Mouse (Mus musculus) neural tube, embryonic 11.5 days (tissue): ENCODE results near the gene Gpr108. TPM values are rescaled to one million over a fixed set of nuclear protein-coding genes. Genes with fewer than 3 reads are reported as not detected.

Source experiments
- ATAC-seq: fragments of 200-750 bp; cut with Nextera tagmentation; 2 replicates; pipeline ENCODE4 v1.8.0; 2017; ENCODE audit warnings: moderate number of reproducible peaks, mild to moderate bottlenecking, moderate TSS enrichment, moderate library complexity; ENCODE audit not compliant: insufficient read depth, low FRiP score, low TSS enrichment
- DNase-seq: peaks from one replicate; pipeline ENCODE4 v3.0.0-alpha.2; 2015; ENCODE audit warnings: low spot score
- H3K27ac ChIP-seq: fragments of 300-500 bp; sonication (generic); 2 replicates; pipeline ENCODE4 v1.5.1; 2014; ENCODE audit warnings: low read depth, mild to moderate bottlenecking, low read length
- H3K27me3 ChIP-seq: fragments of 300-500 bp; sonication (generic); 2 replicates; pipeline ENCODE4 v1.6.1; 2014; ENCODE audit warnings: mild to moderate bottlenecking, low read length, mixed read lengths; ENCODE audit not compliant: control insufficient read depth, insufficient read depth
- H3K36me3 ChIP-seq: fragments of 300-500 bp; sonication (generic); 2 replicates; pipeline ENCODE4 v1.6.1; 2014; ENCODE audit warnings: mild to moderate bottlenecking, low read length, moderate library complexity, mixed read lengths; ENCODE audit not compliant: control insufficient read depth, insufficient read depth
- H3K4me1 ChIP-seq: fragments of 300-500 bp; sonication (generic); 2 replicates; pipeline ENCODE4 v1.6.1; 2014; ENCODE audit warnings: low read length, mixed read lengths; ENCODE audit not compliant: control insufficient read depth, insufficient read depth
- H3K4me2 ChIP-seq: fragments of 300-500 bp; sonication (generic); 2 replicates; pipeline ENCODE4 v1.6.1; 2014; ENCODE audit warnings: low read depth, mild to moderate bottlenecking, moderate library complexity
- H3K4me3 ChIP-seq: fragments of 300-500 bp; sonication (generic); 2 replicates; pipeline ENCODE4 v1.5.1; 2014; ENCODE audit warnings: low read depth, low read length
- H3K9ac ChIP-seq: fragments of 300-500 bp; sonication (generic); 2 replicates; pipeline ENCODE4 v1.6.1; 2014; ENCODE audit warnings: mild to moderate bottlenecking, low read length
- H3K9me3 ChIP-seq: fragments of 300-500 bp; sonication (generic); 2 replicates; pipeline ENCODE4 v1.6.1; 2016; ENCODE audit warnings: low read length; ENCODE audit not compliant: control insufficient read depth
- WGBS: fragments of 180-500 bp; shearing (Covaris S2); extraction: QIAGEN DNeasy Blood & Tissue Kit; methylation state at CpG from one replicate; pipeline ENCODE4 v1.1.7; 2014; 5-methylcytosine and 5-hydroxymethylcytosine counted together
- polyA plus RNA-seq: library from polyadenylated mRNA; unstranded; fragments of >200 nt; fragmentation: Nextera tagmentation; extraction: Ambion mirVana; gene quantifications from 2 replicates; pipeline ENCODE4 v1.2.1, GENCODE M21; 2014

The Gpr108 gene
- polyA plus RNA-seq, 1 experiment from 2014 or later: 29.1 TPM

DNA sequence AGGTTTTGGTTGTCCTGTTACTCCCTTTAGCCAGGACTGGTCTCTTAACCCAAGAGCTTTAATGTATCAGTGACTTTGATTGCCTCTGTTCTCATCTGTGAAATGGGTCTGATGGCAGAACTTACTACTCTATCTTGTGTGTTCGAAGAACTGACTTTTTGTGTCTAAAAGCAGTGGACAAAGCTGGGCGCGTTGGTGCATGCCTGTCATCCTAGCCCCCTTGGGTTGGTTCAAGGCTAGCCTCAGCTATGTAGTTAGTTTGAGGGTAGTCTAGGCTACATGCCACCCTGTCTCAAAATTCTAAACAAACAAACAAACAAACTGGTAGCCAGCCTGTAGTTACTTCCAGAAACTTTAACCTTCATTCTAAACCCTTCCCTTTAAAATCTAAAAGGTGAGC lies 3.2 kb upstream of the Gpr108 start:
- DNase-seq: no peak
- Histone ChIP-seq H3K4me3 (no peak overlapping the region), H3K4me2 (no peak overlapping the region), H3K36me3 (0 out of 2 replicates have a peak, but pooled peaks cover 3% of the 10 kb centered on the region), H3K27ac (no peak overlapping the region), H3K9ac (no peak overlapping the region), H3K9me3 (no peaks in the 10 kb centered on the region), H3K4me1 (peaks cover 7% of the 10 kb centered on the region), H3K27me3 (no peaks in the 10 kb centered on the region)
- WGBS: 98% methylated on average over 3 of the region's 3 CpGs
- ATAC-seq: no peak

- peaks cover 7% of the 10 kb centered on the region for H3K4me1 ChIP-seq
- peak overlapping the region; percentile 77 for H3K4me2 ChIP-seq
- 5% methylated on average over 33 of the region's 33 CpGs for WGBS
- H3K9me3 ChIP-seq: no peaks in the 10 kb centered on the region
- ATAC-seq (no peak), DNase-seq (peak; percentile 42)
- 0 out of 2 replicates have a peak, but pooled peaks cover 3% of the 10 kb centered on the region for H3K36me3 ChIP-seq
- peak overlapping the region; percentile 57 for H3K9ac ChIP-seq
- H3K4me3 ChIP-seq: peak overlapping the region; percentile 68
- no peak overlapping the region for H3K27ac ChIP-seq
- no peaks in the 10 kb centered on the region for H3K27me3 ChIP-seq
Measured at GRCm38 (mm10) chr17:57250461-57251160, 2.4 kb upstream of the Gpr108 start.

DNA sequence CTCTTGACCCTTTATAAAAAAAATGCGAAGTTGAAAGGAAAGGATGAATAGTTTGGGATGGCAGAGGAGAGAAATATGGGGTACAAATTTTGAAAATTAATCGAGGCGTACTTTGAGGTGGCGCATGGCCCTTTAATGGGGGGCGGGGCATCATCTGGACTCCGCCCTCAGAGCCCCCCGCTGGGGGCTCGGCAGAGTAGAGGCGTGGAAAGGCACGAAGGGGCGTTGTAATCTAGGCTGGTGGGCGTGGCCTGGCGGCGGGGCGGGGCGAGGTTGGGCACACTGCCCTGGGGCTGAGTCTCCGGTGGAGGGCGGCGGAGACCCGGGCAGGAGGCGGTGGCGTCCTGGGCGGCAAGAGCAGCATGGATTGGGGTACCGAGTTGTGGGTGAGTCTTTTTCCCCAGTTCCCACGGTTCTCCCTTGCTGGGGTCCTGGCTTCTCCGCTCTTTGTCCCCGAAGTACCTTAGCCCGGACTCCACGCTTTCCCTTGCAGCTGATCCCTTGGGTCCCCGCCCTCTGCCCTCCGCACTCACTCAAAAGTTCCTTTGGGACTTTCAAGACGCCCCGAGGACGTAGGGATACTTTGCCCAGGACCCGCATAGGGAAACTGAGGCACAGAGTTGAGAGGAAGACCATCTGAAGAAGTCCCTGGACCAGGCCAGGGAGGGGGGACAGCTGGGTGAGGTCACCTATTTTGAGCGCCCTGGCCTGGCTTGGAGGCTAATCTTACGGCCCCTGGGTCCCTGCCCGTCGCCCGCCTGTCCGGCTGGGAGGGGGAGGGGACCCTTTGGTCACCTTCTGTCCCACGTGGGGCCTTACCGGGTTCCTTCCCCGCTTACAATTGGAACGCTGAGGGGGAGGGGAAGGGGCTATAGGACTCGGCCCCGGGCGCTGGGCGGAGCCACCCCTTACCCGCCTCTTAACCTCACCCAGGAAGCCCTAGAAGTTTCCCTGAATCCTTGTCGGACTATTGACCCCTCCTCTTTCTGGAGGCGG lies 1.2 kb upstream of the Gpr108 start, which contains the start of gene Trip10:
Gene Trip10, plus strand, starts transcription at position 270 of the 996 bp plus-strand sequence.
- Histone ChIP-seq H3K27me3 (no peaks in the 10 kb centered on the region), H3K4me2 (peak within 1 kb of the TSS; percentile 77), H3K9me3 (no peaks in the 10 kb centered on the region), H3K4me1 (peaks cover 7% of the 10 kb centered on the region), H3K27ac (peak within 1 kb of the TSS; percentile 54), H3K9ac (peak within 1 kb of the TSS; percentile 57), H3K4me3 (peak within 1 kb of the TSS; percentile 68), H3K36me3 (no peaks in the 10 kb centered on the region)
- ATAC-seq: peak; percentile 45
- under 1% methylated on average over 52 of the region's 52 CpGs for WGBS
- DNase-seq: peak; percentile 95

DNA sequence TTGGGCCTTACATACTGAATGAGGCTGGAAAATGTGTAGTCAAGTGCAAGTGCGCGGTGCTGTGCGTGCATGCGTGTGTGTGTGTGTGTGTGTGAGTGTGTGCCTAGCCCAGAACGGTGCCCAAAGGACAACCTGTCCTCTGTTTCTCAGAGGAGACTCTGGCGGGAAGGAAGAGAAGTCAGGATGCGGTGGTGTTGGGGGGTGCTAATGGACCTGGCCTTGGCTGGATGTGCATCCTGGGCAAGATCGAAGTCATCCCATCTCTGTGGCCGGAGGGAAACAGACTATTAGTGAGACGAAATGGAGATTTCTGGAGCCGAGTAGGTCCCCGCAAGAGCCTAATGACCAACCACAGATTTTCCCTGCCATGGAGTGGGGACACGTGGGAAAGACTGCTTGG lies 525 bp upstream of the Gpr108 start:
- 10% methylated on average over 13 of the region's 13 CpGs for WGBS

DNA sequence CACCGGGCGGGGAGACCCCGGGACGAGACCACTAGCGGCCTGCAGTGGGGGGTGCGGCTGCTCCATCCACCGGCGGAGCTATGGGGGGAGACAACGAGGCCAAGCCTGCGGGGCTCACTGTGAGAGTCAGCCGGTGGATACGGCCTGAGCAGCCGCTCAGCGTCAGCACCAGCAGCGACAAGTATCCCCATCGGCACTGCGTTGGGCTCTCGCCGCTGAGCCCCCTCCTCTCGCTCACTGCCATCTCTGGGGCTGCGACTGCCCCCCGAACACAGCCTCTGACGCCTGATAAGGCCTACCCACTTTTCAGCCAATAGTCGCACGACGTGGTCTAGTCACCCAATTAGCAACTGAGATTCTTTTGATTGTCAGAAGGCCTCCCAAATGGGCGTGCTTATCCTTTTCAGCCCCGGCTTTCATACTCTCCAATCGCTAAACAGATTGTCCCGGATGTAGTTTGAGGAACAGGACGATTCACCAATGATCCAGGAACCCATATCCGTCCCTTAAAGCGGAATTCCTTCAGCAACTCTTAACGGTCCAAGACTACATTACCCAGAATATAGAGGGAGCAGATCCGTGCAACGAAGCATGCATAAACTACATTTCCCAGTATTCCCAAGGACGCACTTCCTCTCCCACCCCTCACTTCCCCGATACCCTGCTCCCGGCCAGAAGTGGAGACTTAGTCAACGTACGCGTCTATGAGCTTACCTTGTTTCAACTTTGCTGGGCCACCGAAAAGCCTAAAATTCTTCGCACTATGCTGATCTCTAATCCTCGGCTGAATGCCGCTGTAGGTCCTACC lies 649 bp downstream of the Gpr108 start:
- H3K36me3 ChIP-seq: no peaks in the 10 kb centered on the region
- WGBS: under 1% methylated on average over 46 of the region's 46 CpGs
- H3K9ac ChIP-seq: peak overlapping the region; percentile 78
- no peaks in the 10 kb centered on the region for H3K9me3 ChIP-seq
- peak overlapping the region; percentile 93 for H3K27ac ChIP-seq
- peak overlapping the region; percentile 68 for H3K4me3 ChIP-seq
- no peaks in the 10 kb centered on the region for H3K27me3 ChIP-seq
- peak overlapping the region; percentile 77 for H3K4me2 ChIP-seq
- DNase-seq (peak; percentile 94), ATAC-seq (peak; percentile 92)
- peaks cover 7% of the 10 kb centered on the region for H3K4me1 ChIP-seq

More for the DNA sequence above, 525 bp upstream of the Gpr108 start:
- Histone ChIP-seq H3K27me3 (no peaks in the 10 kb centered on the region), H3K4me3 (peak overlapping the region; percentile 68), H3K4me2 (peak overlapping the region; percentile 77), H3K9me3 (no peaks in the 10 kb centered on the region), H3K9ac (peak overlapping the region; percentile 35), H3K4me1 (peaks cover 7% of the 10 kb centered on the region), H3K36me3 (no peaks in the 10 kb centered on the region), H3K27ac (peak overlapping the region; percentile 54)
- DNase-seq: no peak
- ATAC-seq: no peak

DNA sequence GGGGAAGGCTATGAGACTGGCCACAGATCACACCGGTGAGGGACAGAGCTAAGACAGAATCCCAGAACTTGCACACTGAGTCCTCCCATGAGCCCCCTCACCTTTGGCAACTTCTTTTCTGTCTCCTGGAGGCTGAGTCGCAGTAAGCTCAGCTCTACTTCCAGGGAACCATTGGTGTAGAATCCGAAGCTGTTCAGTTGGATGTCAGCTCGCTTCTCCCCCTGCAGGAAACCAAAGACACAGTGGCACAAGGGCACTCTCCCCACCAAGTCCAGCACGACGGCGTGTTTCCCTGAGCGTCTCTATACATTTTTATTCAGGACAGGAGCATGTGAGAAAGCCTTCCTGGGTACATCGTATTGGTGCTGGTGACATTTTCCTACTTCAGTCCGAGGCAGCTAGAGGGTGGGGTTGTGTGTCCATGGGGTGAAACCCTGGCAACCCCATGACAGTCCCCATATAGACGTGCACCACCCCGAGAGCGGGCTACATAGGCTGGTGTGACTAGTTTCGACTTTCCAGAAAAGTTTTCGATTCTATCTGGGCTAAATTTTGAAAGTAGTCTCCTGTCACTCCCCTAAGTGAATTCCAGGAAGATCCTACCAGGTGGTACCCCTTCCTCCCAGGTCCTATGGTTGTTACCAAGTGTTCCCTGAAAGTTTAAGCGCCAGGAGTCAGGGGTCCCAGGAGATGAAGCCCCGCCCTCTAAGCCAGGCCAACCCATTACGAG lies 1.4 kb downstream of the Gpr108 start:
- H3K4me1 ChIP-seq: peaks cover 7% of the 10 kb centered on the region
- H3K9me3 ChIP-seq: no peaks in the 10 kb centered on the region
- peak overlapping the region; percentile 93 for H3K27ac ChIP-seq
- 4% methylated on average over 18 of the region's 18 CpGs for WGBS
- no peaks in the 10 kb centered on the region for H3K27me3 ChIP-seq
- H3K36me3 ChIP-seq: no peaks in the 10 kb centered on the region
- peak; percentile 54 for ATAC-seq
- DNase-seq: no peak
- H3K4me2 ChIP-seq: peak overlapping the region; percentile 46
- H3K4me3 ChIP-seq: peak overlapping the region; percentile 68
- peak overlapping the region; percentile 78 for H3K9ac ChIP-seq

DNA sequence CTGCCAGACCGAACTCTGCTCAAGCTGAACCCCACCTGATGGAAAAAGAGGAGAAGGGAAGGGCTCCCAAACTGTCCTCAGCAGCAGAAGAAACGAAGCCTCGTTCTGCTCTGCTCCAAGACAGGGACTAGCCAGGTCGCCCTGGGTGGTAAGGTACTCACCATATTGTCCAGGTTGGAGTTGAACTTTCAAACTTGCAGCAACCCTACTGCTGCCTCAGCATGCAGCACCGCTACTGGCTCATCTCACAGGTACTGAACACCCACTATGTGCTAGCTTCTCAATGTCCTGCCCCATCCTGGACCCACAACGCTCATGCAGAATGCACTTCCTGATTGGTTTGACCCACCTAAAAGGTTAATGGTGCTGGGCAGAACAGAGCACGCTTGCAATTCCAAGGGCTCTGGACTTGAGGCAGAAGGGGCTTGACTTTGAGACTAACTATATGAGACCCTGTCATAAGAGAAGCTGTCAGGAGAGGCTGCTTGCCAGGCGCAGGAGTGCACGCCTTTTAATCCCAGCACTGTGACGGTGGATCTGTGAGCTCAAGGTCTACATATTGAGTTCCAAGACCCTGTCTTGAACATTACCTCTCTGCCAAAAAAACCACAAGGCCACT lies 2.8 kb downstream of the Gpr108 start:
- no peak overlapping the region for H3K27ac ChIP-seq
- no peak for ATAC-seq
- 86% methylated on average over 10 of the region's 10 CpGs for WGBS

More for the DNA sequence above, 2.8 kb downstream of the Gpr108 start:
- H3K9me3 ChIP-seq: no peaks in the 10 kb centered on the region
- no peaks in the 10 kb centered on the region for H3K36me3 ChIP-seq
- H3K27me3 ChIP-seq: no peaks in the 10 kb centered on the region
- no peak overlapping the region for H3K4me3 ChIP-seq
- H3K4me1 ChIP-seq: peaks cover 2% of the 10 kb centered on the region
- no peak overlapping the region for H3K4me2 ChIP-seq
- H3K9ac ChIP-seq: no peak overlapping the region
- DNase-seq: peak; percentile 1
